Mouse (Mus musculus) embryonic fibroblast, embryonic 13.5 days (primary cell): ENCODE measurements around the gene Zdhhc14.

Experiments used
- CTCF ChIP-seq: IDR thresholded peaks from 2 replicates; pipeline ENCODE4 v1.5.1; 2011; ENCODE audit warnings: mild to moderate bottlenecking, control low read depth, low read length, moderate library complexity, borderline replicate concordance; ENCODE audit not compliant: insufficient read depth
- POLR2A ChIP-seq: IDR thresholded peaks from 2 replicates; pipeline ENCODE4 v1.6.1; 2011; ENCODE audit warnings: low read depth, mild to moderate bottlenecking, control low read depth, low read length, moderate library complexity

DNA sequence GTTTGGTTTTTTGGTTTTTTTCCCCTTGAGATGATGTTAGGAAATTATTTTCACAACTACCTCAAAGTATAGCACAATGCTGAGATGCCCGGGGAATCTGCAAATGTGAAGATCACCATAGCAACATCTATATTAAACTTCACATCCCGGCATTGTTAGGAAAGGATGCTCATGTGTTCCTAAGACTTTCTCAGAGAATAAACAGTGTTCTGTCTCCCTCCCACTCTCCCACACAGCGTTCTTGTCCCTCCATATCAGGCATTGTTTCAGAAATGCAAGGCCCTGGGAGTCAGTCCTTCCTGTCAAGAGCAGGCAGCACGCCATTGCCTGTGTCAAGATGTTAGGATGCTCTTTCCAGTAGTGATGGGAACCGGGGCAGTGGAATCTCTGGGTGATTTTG lies 51.7 kb downstream of the Zdhhc14 start:
- TF ChIP-seq CTCF, result no peak
- no peak for TF ChIP-seq POLR2A
